Mouse (Mus musculus) kidney, adult 2 months (tissue): ENCODE measurements around the gene Kalrn.

Experiments
- CTCF ChIP-seq: fragments of 200-500 bp; conservative IDR thresholded peaks from 2 replicates; pipeline ENCODE4 v1.5.1; 2011; ENCODE audit warnings: low read depth, mild to moderate bottlenecking, control low read depth, low read length, moderate library complexity, mixed read lengths; ENCODE audit not compliant: insufficient read depth, insufficient read length
- POLR2A ChIP-seq: fragments of 200-500 bp; IDR thresholded peaks from one replicate; pipeline ENCODE4 v1.6.1; 2011; ENCODE audit warnings: low read depth, low read length, control low read depth

DNA sequence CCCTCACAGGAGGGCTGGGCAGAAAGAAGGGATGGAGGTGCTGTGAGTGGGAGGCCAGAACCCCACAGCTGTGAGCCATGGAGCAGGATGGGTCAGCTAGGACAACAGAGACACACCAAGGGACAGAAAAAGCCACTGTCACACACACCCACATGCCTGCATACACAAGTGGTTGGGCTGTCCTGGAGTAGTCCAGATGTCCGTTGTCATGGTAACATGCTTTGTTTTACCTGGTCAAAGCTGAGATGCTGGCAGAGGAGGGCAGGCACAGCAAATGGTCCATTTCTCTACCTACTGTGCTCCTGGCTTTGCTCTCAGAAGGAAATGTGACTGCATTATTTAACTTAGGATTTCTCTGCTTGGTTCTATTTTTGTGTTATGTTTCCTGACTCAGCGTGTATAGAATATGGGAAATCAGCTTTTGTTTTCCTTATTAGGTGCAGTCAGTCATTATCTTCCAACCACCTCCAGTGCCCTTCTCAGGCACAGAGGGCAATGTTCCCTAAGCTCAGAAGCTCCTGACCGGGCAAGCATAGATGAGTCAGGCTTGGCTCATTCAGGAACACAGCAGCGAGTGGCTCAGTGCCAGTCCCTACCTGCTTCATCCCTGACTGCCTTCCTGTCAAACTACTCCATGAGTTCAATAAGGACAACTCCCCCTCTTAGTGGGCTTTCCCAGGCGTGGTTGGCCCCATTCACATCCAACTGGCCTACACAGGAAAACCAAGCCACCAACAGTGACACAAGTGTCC, 183.6 kb downstream of the Kalrn start:
- no peak for TF ChIP-seq POLR2A
- no peak for TF ChIP-seq CTCF
